8 mouse cellular contexts compared by ENCODE assay signal in genomic region chr9:98979431-98980416, GRCm38 (mm10). TPM values are rescaled to one million over a fixed set of nuclear protein-coding genes. Genes with fewer than 3 reads are reported as not detected.
DNase-seq lines count a peak whose midpoint lies in the region; ATAC-seq and TF ChIP-seq lines count a peak whose summit lies in the region.

No protein-coding gene starts in this region.

- H3K27me3 ChIP-seq in hindbrain, embryonic 10.5 days (ENCODE audit: insufficient read depth, poor library complexity, severe bottlenecking), result peaks cover 61% of the 10 kb centered on the region
- peaks cover 61% of the 10 kb centered on the region for H3K27me3 ChIP-seq in lung, embryonic 15.5 days
- H3K27me3 ChIP-seq in thymus, adult 2 months (ENCODE audit: control insufficient read depth, insufficient read depth, low read length), result peaks cover 4% of the 10 kb centered on the region

- peak; percentile 96 for TF ChIP-seq CTCF in thymus, adult 2 months (IDR thresholded peaks at IDR 0.05; ENCODE audit: borderline replicate concordance, control insufficient read depth, extremely low read depth, insufficient read depth, low read length, poor library complexity)

- peaks cover 19% of the 10 kb centered on the region for H3K4me1 ChIP-seq in hindbrain, embryonic 10.5 days (replicated peaks)
- 0 out of 2 replicates have a peak, but pooled peaks cover 3% of the 10 kb centered on the region for H3K4me1 ChIP-seq in lung, embryonic 15.5 days
- peaks cover 4% of the 10 kb centered on the region; the same call in 1 of the 2 replicates for H3K4me1 ChIP-seq in thymus, adult 2 months (replicated peaks; ENCODE audit: control insufficient read depth, insufficient read depth, low read length)

- no peak overlapping the region for H3K27ac ChIP-seq in hindbrain, embryonic 10.5 days
- no peak overlapping the region for H3K27ac ChIP-seq in lung, embryonic 15.5 days
- H3K27ac ChIP-seq in thymus, adult 2 months (ENCODE audit: control insufficient read depth, insufficient read depth, low read length), result no peak overlapping the region

- DNase-seq in MN1 (ENCODE audit: low spot score), result peak; percentile 80
- peak; percentile 86 for DNase-seq in cerebellum, adult 9-10 months
- peak; percentile 92 for DNase-seq in hindbrain, embryonic 10.5 days (ENCODE audit: low spot score)
- peak; percentile 78 for DNase-seq in layer of hippocampus, adult 9-10 months (ENCODE audit: low spot score)
- peak; percentile 77 for DNase-seq in ovary, adult 18-20 months (ENCODE audit: low spot score)
- peak; percentile 93 for DNase-seq in thymus, adult 2 months

- peak; percentile 93 for ATAC-seq in frontal cortex, adult (ENCODE audit: low TSS enrichment)
- ATAC-seq in lung, embryonic 15.5 days (ENCODE audit: borderline replicate concordance, extremely low read depth, low FRiP score, low TSS enrichment), result peak; percentile 64; the same call in 1 of the 2 replicates

- H3K36me3 ChIP-seq in hindbrain, embryonic 10.5 days, result no peaks in the 10 kb centered on the region
- no peaks in the 10 kb centered on the region for H3K36me3 ChIP-seq in lung, embryonic 15.5 days
- no peaks in the 10 kb centered on the region for H3K36me3 ChIP-seq in thymus, adult 2 months (ENCODE audit: control insufficient read depth, insufficient read depth, low read length)

- peak overlapping the region; percentile 48 for H3K4me2 ChIP-seq in lung, embryonic 15.5 days

- H3K9ac ChIP-seq in lung, embryonic 15.5 days, result no peak overlapping the region

- TF ChIP-seq POLR2A in thymus, adult 2 months (IDR thresholded peaks at IDR 0.05; ENCODE audit: control insufficient read depth, extremely low read depth, insufficient read depth, low read length, poor library complexity), result no peak

- WGBS in hindbrain, embryonic 10.5 days, result 6% methylated on average over 29 of the region's 29 CpGs
- WGBS in lung, embryonic 15.5 days, result 4% methylated on average over 29 of the region's 29 CpGs
- 8% methylated on average over 29 of the region's 29 CpGs for WGBS in thymus, adult 2 months

- no peaks in the 10 kb centered on the region for H3K9me3 ChIP-seq in hindbrain, embryonic 10.5 days
- no peaks in the 10 kb centered on the region for H3K9me3 ChIP-seq in lung, embryonic 15.5 days

- peak overlapping the region; percentile 49 for H3K4me3 ChIP-seq in hindbrain, embryonic 10.5 days
- peak overlapping the region; percentile 24 for H3K4me3 ChIP-seq in lung, embryonic 15.5 days
- no peak overlapping the region for H3K4me3 ChIP-seq in thymus, adult 2 months (ENCODE audit: control insufficient read depth, insufficient read depth, low read length)

RNA-seq across cellular contexts. Expression of gene Faim, which starts 6.4 kb away (rescaled TPM):
- 73.7 and 77.8 TPM in 2 replicates for polyA plus RNA-seq in hindbrain, embryonic 10.5 days (2016; fragmentation: Nextera tagmentation; extraction: Ambion mirVana)
- polyA plus RNA-seq in lung, embryonic 15.5 days (2015; fragmentation: Nextera tagmentation; extraction: Ambion mirVana), result 42.3 and 42.9 TPM in 2 replicates
- 3.9 and 5.7 TPM in 2 replicates for polyA plus RNA-seq in thymus, adult 2 months (2012; rRNA removed)

RNA-seq across cellular contexts. Expression of gene Foxl2, which starts 24.6 kb away (rescaled TPM):
- 2.4 and 3.1 TPM in 2 replicates for polyA plus RNA-seq in hindbrain, embryonic 10.5 days (2016; fragmentation: Nextera tagmentation; extraction: Ambion mirVana)
- polyA plus RNA-seq in lung, embryonic 15.5 days (2015; fragmentation: Nextera tagmentation; extraction: Ambion mirVana), result not detected in 2 replicates
- polyA plus RNA-seq in thymus, adult 2 months (2012; rRNA removed), result 0.05 and 0.14 TPM in 2 replicates

RNA-seq across cellular contexts. Expression of gene Gm1123, which starts 55.8 kb away (rescaled TPM):
- polyA plus RNA-seq in hindbrain, embryonic 10.5 days (2016; fragmentation: Nextera tagmentation; extraction: Ambion mirVana), result not detected in 2 replicates
- not detected in 2 replicates for polyA plus RNA-seq in lung, embryonic 15.5 days (2015; fragmentation: Nextera tagmentation; extraction: Ambion mirVana)
- 0.18 TPM in 1 of 2 replicates, not detected in the other for polyA plus RNA-seq in thymus, adult 2 months (2012; rRNA removed)
